Mouse (Mus musculus) kidney, adult 8-10 months (tissue): Measurements from ENCODE around the gene Acot11.
A peak's percentile ranks its signal among the peaks of the same experiment; 100 is the strongest.
"Not testable (repeated sequence)": the region's sequence is repeated elsewhere in the genome, so short reads cannot be mapped to it uniquely, and the experiment has no call there.

ENCODE experiments used
- DNase-seq, 2 experiments: peaks; one replicate each; pipeline ENCODE4 v3.0.0; 2022

Acot11 gene

DNA sequence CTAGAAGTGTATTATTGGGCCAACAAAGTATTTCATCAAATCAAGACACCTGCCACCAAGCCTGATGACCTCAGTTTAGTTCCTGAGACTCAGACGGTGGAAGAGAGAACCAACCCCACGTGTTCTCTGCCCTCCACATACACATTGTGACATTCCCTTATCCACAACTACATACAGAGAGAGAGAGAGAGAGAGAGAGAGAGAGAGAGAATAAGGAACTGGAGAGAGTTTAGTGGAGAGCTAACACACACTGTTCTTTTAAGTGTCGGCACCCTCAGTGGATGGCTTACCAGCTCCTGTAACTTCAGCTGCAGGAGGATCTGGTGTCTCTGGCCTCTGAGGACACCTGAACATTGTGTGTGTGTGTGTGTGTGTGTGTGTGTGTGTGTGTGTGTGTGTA is 2.5 kb upstream of the Acot11 start:
- DNase-seq, result no peak

DNA sequence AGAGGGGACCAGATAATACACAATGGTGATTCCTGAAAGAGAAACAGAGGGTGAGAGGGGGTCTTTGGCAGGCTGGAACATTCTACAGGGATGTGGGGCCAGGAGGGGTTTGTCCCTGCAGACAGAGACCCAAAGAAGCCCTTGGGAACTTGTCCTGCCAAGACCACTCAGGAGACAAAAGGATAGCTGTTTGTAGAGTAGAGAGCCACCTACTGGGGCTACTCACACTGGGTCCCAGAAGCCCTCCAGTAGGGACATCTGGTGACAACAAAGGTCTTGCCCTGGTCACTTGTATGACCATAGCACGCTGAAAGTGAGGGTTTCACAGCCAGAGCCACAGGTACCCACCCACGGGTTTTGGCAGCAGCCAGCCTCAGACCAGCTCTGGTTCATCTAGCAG is 1.1 kb upstream of the Acot11 start:
- DNase-seq, result no peak

DNA sequence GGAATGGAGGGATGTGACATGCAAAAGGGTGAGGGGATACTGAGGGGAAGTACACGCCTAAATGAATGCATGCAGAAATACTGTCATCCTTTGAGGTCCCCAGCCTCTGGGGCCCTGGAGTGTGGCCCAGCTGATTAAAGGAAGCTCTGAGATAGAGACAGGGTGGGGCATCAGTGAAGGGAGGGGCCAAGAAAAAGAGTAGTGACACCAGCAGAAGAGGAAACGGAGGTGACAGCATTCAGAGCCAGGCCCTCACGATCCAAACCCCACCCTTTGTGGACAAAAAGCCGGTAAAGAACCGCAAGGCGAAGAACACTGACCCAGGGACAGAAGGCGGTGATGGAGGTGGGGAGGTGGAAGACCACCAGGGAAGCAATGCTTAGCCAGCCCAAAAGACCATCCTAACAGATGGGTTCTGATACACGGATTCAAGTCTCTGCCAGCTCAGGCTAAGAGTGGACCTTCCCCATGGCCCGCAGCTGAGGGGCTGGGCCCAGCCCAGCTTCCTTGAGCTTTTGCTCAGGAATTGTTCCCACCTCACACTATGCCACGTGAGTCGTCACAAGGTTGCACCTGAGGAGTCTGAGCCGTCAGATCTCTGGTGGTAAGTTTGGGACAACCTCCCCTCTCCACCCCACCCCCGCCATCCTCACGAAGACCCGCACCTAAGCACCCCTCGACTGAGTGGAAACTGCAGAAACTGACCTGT is 443 bp downstream of the Acot11 start:
- DNase-seq, result no peak

DNA sequence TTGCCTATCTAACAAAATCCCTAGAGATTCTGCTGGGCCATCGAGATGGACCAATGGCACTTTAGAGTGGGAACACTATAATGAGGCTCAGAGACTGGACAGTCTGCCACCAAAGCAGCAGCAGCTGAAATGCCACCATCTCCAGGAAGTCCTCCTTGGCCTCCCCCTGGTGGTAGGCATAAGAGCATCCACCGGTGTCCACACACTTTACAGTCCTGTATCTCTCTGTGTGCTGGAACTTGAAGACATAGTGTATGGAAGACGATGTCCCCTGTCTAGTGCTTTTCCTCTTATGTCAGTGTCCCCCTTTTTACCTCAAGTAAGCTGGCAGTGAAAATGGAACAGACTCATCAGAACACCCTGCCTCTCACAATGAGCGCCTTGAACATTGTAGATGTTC is 1.0 kb downstream of the Acot11 start:
- no peak for DNase-seq

DNA sequence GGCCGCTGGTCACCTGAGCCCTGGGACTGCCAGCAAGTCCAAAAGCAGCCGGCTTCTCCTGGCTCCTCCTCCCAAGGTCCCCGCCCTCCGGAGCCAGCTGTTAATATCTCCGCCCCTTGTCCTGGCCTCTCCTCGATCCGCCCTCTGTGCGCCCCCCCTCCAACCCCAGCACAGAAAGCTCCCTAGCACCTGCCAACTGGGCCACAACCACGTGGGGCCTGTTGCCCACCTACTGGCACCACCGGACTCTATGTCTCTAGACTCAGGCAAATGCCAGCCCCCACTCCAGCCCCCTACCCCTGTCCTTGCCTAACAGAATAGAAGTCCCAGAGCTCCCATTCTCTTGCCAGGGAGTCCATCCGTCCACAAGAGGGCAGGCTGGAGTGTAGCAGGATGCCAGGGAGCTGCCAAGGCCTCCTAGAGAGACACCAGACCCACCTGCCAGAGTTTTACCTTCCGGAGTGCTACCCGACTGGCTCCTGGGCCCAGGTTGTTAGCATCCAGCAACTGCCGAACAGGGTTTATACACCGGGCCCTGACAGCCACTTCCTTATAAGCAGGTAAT is 4.9 kb downstream of the Acot11 start:
- DNase-seq, result peak; percentile 91 to 92

DNA sequence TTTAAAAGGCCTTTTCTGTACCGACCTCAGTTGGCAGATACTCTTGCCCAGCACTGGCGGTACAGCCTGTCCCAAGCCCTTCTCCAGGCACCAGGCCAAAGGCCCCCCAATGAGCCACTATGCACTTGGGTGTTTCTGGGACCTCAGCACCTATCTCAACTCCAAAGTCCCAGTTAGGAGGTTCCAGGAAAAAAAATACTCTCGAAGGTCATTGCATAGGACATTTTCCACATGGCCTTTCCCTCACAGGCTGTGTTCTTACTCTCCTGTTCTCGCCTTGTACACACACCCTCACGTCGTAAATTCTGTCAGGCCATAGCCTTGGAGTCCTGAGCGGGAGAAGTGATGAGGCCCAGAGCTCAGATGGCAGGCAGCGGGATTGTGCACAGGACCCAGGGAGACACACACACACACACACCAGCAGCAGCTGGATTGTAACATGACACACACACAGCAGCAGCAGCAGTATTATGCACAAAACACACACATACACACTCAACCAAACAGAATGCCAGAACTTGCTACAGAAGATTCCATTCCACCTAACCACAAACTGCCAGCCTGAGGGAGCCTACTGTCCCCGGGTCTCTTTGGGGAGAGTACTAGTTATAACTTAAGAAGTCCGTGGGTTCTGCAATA is 5.8 kb downstream of the Acot11 start:
- DNase-seq, result peak; percentile 46 to 67

DNA sequence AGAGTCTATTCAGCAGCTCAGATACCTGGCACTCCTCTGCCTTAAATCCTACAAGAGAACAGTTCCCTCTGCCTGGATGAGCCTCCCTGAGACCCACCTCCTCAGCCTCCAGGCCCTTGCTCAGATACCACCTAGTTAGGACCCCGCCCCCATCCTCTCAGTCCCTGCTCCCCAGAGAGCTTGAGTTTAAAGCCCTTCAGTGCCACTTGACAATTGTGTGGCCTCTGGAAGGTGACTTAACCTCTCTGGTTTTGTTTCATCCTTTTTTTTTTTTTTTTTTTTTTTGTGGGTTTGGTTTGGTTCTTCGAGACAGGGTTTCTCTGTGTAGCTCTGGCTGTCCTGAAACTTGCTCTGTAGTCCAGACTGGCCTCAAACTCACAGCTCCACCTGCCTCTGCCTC is 9.5 kb downstream of the Acot11 start:
- no peak for DNase-seq

DNA sequence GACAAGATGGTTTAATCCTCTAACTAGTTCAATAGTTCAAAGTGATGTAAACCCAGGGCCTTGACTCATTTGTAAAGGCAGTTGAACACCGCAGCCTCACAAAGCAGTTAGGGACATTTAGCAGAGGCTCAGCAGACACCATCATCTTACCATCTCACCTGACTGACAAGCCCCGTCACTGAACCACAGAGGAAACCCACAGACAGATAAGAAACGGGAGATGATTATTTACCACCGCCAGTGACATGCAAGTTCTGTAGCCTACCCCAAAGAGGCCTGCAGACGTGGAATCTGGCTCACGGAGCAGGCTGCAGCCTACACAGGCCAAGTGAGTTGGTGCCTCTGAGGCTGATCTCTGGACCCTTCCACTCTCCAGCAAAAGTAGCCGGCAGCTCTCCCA is 10.6 kb downstream of the Acot11 start:
- DNase-seq, result no peak

DNA sequence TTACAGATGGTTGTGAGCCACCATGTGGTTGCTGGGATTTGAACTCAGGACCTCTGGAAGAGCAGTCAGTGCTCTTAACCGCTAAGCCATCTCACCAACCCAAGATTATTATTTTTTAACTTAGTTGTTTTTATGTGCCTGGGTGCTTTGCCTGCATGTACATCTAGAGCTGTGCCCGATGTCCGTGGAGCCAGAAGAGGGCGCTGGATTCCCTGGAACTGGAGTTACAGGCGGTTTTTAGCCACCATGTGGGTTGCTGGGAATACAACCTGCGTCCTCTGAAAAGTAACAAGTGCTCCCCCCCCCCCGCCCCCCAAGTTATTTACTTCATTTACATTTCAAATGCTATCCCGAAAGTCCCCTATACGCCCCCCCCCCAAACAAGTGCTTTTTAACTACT is 11.0 kb downstream of the Acot11 start:
- DNase-seq, result not testable (repeated sequence)

DNA sequence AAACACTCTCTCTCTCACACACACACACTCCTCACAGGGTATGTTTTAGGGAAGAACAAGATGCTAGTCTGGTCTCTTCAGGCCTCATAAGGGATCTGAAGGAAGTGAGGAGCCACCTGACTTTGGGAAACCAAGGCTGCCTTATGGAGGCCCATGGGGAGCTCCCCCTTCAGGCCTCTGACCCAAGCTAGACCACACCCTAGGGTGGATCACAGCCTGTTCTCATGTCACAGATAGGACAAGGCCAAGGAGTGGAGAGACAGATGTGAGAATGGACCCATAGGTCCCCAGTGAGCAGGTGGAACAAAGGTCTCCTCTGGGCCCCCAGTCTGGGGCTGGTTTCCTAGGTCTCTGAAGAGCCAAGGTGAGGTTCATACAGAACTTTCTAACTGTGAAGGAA is 12.5 kb downstream of the Acot11 start:
- DNase-seq, result no peak

DNA sequence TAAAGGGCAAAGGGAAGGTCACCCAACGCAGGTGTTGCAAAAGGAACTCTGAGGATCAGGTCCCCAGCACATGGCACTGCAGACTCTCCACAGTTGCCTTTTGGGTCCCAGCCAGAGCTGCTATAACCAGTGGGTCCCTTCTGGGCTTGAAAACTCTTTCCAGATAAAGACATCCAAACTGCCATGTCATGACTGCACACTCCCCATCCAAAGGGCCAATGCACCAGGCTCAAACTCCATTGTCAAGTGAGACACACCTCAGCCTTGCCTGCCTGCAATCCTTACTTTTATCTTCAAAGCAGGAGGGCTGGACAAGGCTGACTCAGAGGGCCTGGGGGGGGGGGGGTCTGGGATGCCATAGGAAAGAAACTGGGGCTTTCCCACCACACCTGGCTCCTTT is 13.9 kb downstream of the Acot11 start:
- DNase-seq, result no peak

DNA sequence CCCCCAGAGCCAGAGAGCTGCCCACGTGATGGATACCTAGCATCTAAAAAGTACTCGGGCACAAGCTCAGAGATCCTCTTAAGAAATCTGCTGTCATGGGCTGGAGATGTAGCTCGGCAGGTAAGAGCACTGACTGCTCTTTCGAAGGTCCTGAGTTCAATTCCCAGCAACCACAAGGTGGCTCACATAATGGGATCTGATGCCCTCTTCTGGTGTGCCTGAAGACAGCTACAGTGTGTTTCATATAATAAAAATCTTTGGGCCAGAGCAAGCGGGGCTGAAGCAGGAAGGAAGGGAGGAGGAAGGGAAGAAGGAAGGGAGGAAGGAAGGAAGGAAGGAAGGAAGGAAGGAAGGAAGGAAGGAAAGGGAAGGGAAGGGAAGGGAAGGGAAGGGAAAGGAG is 14.6 kb downstream of the Acot11 start:
- not testable (repeated sequence) for DNase-seq

DNA sequence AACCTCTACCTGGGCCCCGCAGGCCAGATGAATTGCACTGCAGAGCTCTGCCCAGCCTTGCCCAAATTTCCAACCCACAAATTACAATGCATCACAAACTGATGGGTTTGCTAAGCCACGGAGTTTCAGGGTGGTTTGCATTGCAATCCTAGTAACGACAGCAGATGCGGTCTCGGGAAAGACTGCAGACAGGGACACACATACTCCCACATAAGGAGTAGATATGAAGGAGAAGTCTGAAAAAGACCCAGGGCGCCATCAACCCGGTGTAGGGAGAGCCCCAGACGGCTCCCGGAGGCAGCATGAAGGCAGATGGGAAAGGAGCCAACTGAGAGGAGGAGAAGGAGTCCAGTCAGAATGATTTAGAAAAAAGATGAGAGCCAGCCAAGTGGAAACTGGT is 15.1 kb downstream of the Acot11 start:
- no peak for DNase-seq

DNA sequence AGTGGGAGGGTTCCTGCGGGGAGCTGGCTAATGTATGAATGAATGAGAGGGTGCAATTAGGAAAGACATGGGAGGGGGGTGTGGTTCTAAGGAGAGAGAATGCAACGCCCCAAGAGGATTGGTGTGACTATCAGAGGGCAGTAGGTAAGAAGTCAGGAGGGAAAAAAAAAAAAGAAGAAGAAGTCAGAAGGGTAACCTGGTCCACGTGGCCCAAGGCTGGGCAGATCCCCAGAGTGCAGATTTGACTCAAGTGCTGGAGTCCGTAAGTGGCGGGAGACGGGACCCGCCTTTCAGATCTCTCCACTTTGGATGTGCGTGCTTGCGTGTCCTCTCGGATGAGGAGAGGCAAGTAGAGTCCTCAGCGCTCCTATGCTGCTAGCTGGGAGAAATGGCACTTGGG is 16.2 kb downstream of the Acot11 start:
- peak in 1 of 2 experiments; percentile 43 for DNase-seq

DNA sequence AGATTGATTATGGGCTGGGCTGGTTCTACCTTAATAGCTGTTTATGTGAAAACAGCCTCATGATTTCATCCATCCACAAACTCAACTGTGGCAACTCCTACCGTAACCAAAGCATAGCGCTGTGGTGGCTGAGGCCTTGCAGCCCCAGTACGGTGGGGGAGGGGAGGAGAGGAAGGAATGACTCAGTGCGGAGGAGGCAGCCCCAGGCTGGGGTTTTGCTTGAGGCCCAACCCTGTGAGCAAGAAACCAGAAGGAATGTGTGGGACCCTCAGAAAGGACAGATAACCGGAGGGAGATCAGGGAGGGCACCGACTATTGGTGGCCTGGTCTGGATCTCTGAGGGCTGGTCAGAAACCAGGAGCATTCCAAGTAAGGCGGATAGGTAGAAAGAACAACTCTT is 17.0 kb downstream of the Acot11 start:
- DNase-seq, result no peak

DNA sequence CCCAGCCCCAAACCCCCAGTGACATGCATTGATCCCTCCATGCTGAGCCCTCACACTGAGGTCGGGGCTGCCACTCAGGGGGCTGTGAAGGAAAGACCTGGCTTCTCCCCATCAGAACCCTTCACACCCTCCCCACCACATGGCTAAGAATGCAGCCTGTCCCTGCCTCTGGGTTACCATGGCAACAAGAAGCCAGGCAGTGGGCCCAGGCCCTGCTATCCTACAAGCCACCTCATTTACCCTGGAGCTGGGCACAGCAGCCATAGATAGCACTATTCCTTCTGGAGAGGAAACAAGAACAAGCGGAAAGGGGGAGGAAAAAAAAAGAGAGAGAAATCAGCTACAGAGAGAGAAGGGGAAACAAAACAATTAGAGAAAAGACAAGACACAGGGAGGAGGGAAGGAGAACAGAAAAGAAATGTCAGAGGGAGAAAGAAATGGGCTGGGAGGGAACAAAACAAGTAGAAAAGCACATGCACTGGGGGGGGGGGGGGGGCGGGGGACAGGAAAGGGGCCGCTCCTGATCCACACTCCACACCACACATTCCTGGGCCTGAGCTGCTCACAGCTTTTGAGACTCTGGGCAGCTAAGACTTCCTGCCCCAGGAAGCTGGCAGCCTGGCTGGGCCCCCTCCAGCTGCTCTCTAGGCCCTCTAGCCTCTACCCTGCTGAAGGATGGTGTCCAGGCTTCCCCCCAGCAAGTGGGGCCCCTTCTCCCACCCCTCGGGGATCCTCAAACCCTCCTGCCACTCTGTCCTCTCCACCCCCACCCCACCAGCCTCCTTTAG is 18.9 kb downstream of the Acot11 start:
- no peak for DNase-seq

DNA sequence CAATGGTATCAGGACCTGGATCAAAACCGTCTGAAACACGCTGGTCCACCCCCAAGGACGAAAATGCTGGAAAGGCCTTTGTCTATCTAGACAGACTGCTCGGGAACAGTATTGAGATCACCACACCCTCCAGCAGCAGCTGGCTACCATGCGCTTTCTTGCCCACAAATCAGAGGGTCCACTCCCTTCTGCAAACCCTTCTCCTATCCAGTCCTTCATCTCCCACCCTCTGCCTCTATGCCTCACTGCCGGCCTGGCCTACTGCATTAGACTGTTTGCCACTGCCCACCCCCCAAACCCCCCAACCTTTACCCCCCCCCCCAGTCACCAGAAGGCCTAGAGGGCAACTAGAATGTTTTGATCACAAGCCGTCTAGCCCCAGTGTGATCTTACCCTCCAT is 19.5 kb downstream of the Acot11 start:
- no peak for DNase-seq

DNA sequence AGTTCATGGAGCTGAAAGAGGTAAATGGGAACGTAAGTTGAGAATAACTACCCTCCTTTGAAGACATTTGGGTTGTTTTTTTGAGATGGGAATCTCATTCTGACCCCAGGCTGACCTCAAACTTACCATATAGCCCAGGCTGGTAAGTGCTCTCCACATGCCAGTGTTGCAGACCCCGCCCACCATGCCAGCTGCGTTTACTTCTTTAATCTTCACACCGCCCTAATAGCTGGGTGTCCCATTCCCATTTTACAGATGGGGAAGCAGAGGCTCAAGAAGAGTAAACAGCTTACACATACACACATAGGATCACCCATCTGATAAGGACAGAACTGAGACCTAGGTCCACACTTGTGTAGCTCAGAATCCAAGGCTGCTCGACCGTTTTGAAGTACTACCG is 20.0 kb downstream of the Acot11 start:
- DNase-seq, result no peak

DNA sequence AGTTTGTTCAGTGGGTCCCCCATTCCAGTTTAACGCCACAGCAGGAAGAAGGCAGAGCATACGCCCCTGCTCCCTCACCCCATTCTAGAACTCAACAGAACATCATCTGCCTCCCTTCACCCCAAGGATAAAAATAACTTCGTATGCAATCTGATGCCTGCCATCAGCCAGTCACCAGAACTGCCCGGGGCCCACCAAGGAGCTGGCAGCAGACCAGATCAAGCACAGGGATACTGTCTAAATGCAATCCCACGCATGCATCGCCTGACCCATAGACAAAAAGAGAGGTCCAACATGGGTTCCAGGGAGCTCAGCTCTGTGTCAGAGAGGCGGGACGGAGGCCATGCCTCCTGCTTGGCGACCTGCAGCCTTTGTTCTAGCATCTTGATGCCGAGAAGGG is 21.7 kb downstream of the Acot11 start:
- DNase-seq, result no peak

DNA sequence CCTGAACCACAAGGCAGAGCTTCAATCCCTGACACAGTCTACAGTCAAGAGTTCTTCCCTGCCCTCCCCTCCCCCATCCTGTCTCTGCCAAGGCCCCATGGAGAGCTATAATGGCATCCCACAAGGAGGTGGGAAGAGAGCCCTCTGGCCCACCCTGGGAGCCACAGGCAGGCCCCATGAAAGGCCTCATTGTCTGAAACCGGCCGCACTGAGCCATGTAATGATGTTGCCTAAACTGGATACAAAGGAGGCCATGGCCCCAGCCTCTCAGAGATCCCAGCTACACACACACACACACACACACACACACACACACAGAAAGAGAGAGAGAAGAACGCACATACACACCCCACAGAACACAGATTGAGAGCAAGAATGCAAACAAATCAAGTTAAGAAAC is 24.8 kb downstream of the Acot11 start:
- DNase-seq, result no peak

DNA sequence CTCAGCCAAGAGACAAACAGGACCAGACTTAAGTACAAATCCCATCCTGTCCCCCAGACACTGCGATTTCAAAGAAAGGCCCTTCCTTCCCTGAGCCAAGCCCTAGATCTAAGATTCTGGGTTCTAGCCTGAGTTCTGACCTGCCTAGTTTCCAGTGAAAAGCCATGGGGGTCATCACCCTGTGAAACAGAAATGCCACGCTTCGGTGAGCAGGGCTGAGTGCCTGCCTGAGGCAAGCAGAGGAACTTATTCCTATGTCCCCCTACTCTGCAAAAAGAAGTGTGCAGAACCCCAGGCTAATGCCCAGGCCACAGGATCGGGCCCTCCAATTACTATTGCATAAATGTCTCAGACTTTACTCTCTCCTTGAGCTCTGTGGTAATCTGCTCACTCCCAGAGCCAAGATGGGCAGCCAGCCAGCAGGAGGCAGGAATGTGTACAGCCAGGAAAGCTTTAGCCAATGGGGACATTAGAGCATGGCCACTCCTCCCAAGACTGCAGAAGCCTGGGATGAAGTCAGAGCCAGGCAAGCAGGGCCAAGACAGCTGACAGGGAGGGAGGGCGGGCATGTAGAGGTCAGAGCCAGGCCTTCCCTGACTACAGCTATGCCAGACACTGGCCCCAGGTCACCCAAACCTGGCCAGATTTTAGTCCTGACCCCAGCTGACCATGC is 26.5 kb downstream of the Acot11 start:
- DNase-seq, result peak; percentile 97 to 99

DNA sequence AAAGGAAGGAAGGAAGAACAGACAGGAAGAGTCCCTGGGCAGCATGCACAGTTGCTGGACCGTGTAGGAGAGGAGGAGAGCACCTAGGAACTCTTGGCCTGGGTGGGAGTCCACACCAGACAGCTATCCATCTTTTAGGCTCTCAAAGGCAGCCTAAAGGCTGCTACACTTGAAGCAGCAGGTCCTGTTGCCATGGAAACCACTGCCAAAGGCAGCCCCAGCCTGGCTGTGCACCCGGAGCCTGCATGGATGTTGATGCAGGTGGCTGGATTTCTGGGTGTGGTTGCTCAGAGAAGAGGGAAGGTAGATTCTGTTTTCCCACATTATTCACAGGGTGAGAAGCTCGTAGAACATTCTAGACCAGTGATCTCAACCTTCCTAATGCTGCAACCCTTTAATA is 27.8 kb downstream of the Acot11 start:
- DNase-seq, result no peak

DNA sequence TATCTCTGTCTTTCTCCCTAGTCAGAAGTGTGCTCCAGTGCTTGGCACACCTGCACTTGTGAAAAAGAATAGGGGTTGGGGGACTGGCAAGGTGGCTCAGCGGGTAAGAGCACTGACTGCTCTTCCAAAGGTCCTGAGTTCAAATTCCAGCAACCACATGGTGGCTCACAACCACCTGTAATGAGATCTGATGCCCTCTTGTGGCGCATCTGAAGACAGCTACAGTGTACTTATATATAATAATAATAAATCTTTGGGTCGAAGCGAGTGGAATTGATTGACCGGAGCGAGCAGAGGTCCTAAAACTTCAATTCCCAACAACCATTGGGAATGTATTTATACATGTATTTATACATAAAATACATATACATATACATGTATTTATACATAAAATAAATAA is 29.0 kb downstream of the Acot11 start:
- DNase-seq, result not testable (repeated sequence)
